Mouse (Mus musculus) hindbrain, embryonic 16.5 days (tissue): ENCODE data around the gene Olfr1239. TPM values are rescaled to one million over a fixed set of nuclear protein-coding genes. Genes with fewer than 3 reads are reported as not detected.

Experiments used
- ATAC-seq: fragments of 200-750 bp; cut with Nextera tagmentation; 2 replicates; pipeline ENCODE4 v1.8.0; 2017; ENCODE audit warnings: moderate TSS enrichment, moderate library complexity
- H3K27ac ChIP-seq: fragments of 300-500 bp; sonication (generic); 2 replicates; pipeline ENCODE4 v1.5.1; 2014; ENCODE audit warnings: low read depth, mild to moderate bottlenecking, control low read depth, low read length, moderate library complexity
- H3K27me3 ChIP-seq: fragments of 300-500 bp; sonication (generic); replicated peaks from 2 replicates; pipeline ENCODE4 v1.6.1; 2014; ENCODE audit warnings: low read length; ENCODE audit not compliant: control insufficient read depth, insufficient read depth
- H3K36me3 ChIP-seq: fragments of 300-500 bp; sonication (generic); 2 replicates; pipeline ENCODE4 v1.6.1; 2014; ENCODE audit warnings: mild to moderate bottlenecking, low read length, moderate library complexity, mixed read lengths; ENCODE audit not compliant: control insufficient read depth, insufficient read depth
- H3K4me1 ChIP-seq: fragments of 300-500 bp; sonication (generic); 2 replicates; pipeline ENCODE4 v1.6.1; 2014; ENCODE audit warnings: low read depth, low read length; ENCODE audit not compliant: control insufficient read depth, insufficient read depth
- H3K4me2 ChIP-seq: fragments of 300-500 bp; sonication (generic); 2 replicates; pipeline ENCODE4 v1.6.1; 2014; ENCODE audit warnings: mild to moderate bottlenecking, low read length, control low read depth, moderate library complexity
- H3K4me3 ChIP-seq: fragments of 300-500 bp; sonication (generic); 2 replicates; pipeline ENCODE4 v1.5.1; 2014; ENCODE audit warnings: mild to moderate bottlenecking, low read length, control low read depth, moderate library complexity
- H3K9ac ChIP-seq: fragments of 300-500 bp; sonication (generic); 2 replicates; pipeline ENCODE4 v1.6.1; 2014; ENCODE audit warnings: low read depth, mild to moderate bottlenecking, control low read depth, low read length, moderate library complexity
- H3K9me3 ChIP-seq: fragments of 300-500 bp; sonication (generic); 2 replicates; pipeline ENCODE4 v1.6.1; 2014; ENCODE audit warnings: mild to moderate bottlenecking, low read length, moderate library complexity; ENCODE audit not compliant: control insufficient read depth
- WGBS: fragments of 180-500 bp; shearing (Covaris S2); extraction: QIAGEN DNeasy Blood & Tissue Kit; methylation state at CpG from one replicate; pipeline ENCODE4 v1.1.7; 2014; 5-methylcytosine and 5-hydroxymethylcytosine counted together
- polyA plus RNA-seq: library from polyadenylated mRNA; unstranded; fragments of >200 nt; fragmentation: Nextera tagmentation; extraction: Ambion mirVana; gene quantifications from 2 replicates; pipeline ENCODE4 v1.2.1, GENCODE M21; 2015

Gene Olfr1239
- not detected in 2 replicates for polyA plus RNA-seq

- 93% methylated on average over 2 of the region's 2 CpGs for WGBS
Measured at GRCm38 (mm10) chr2:89420307-89420706, at the start of gene Olfr1239. TSS of gene Olfr1239 (minus strand) at chr2:89420407.

DNA sequence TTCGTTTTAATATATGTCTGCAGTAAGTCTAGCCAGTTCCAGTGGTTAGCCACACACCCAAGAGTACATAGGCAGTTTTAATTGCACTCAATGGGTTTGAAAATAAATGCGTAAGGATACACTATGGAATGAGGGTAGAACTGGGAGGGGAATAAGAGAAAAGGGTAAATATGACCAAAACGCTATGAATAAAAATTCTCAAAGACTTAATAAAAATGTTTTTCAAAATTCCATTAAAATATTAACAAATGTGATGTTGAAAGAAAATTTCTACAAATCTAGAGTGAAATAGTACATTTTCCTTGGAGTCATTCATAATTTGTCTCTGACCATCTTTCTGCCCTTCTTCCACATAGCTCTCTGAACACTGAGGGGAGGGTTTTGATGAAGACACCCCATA lies 22.7 kb upstream of the Olfr1239 start, which contains the start of gene Olfr1240:
TSS of gene Olfr1240 (minus strand) at position 101 of the 400 bp plus-strand sequence.
- Histone ChIP-seq H3K27me3 (no peaks in the 10 kb centered on the region), H3K9me3 (no peaks in the 10 kb centered on the region), H3K4me1 (no peaks in the 10 kb centered on the region), H3K36me3 (no peaks in the 10 kb centered on the region), H3K9ac (no peak within 1 kb of the TSS), H3K27ac (no peak within 1 kb of the TSS), H3K4me2 (no peak within 1 kb of the TSS), H3K4me3 (no peak within 1 kb of the TSS)
- WGBS: 86% methylated on average over 3 of the region's 3 CpGs
- no peak for ATAC-seq

More at GRCm38 (mm10) chr2:89420307-89420706, at the start of gene Olfr1239:
- Histone ChIP-seq H3K36me3 (no peaks in the 10 kb centered on the region), H3K4me2 (no peak within 1 kb of the TSS), H3K27me3 (no peaks in the 10 kb centered on the region), H3K4me3 (no peak within 1 kb of the TSS), H3K27ac (no peak within 1 kb of the TSS), H3K9ac (no peak within 1 kb of the TSS), H3K4me1 (no peaks in the 10 kb centered on the region), H3K9me3 (no peaks in the 10 kb centered on the region)
- no peak for ATAC-seq

DNA sequence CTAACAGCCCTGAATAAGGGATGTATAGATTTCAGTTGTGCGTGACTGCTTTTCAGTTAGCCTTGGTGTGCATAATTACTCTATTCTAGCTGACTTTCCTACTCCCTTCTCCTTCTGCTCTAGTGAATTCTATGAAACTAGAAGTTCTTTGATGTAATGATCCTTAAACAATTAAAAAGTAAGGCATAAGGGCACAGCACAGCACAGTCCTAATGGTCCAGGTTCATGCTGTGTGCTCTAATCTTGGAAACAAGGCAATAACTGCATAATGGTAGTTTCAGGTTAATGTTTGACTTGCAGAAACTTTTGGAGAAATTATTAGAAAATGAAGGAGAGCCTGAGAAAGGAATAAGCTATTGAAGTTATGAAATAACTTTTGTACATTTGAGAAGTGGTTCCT lies 5.7 kb downstream of the Olfr1239 start:
- 94% methylated on average over 1 of the region's 1 CpGs for WGBS
- Histone ChIP-seq H3K4me1 (no peaks in the 10 kb centered on the region), H3K36me3 (no peaks in the 10 kb centered on the region), H3K4me2 (no peak overlapping the region), H3K9ac (no peak overlapping the region), H3K9me3 (no peaks in the 10 kb centered on the region), H3K4me3 (no peak overlapping the region), H3K27me3 (no peaks in the 10 kb centered on the region), H3K27ac (no peak overlapping the region)
- ATAC-seq: no peak

DNA sequence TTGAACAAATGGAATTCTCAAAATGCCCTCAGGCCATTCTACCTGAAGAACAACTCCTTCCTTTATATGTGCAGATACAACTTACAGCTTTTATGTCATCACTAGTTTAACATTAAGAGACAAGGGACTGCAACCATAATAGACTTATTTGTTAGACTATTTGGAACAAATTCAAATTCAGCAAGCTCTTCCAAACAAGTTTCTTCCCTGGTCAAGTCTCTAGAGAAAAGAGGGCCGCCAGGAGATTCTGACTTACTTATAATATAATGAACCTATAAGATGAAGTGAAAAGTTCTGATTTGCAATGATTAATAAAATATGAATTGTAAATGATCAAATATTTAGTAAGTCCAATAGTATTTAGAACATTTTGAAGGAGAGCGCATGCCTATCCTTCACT lies 10.6 kb downstream of the Olfr1239 start, which contains the start of gene Olfr1238:
TSS of gene Olfr1238 (minus strand) at position 101 of the 400 bp plus-strand sequence.
- H3K36me3 ChIP-seq: no peaks in the 10 kb centered on the region
- H3K9ac ChIP-seq: no peak within 1 kb of the TSS
- H3K9me3 ChIP-seq: no peaks in the 10 kb centered on the region
- no peak for ATAC-seq
- H3K27me3 ChIP-seq: no peaks in the 10 kb centered on the region
- no peak within 1 kb of the TSS for H3K4me2 ChIP-seq
- no peak within 1 kb of the TSS for H3K27ac ChIP-seq
- no peak within 1 kb of the TSS for H3K4me3 ChIP-seq
- WGBS: 91% methylated on average over 2 of the region's 2 CpGs
- H3K4me1 ChIP-seq: no peaks in the 10 kb centered on the region

GRCm38 (mm10) chr2:89400882-89401281 lies 19.3 kb downstream of the Olfr1239 start:
- 96% methylated on average over 1 of the region's 1 CpGs for WGBS
- H3K4me3 ChIP-seq: no peak overlapping the region
- no peaks in the 10 kb centered on the region for H3K27me3 ChIP-seq
- no peaks in the 10 kb centered on the region for H3K4me1 ChIP-seq
- no peaks in the 10 kb centered on the region for H3K36me3 ChIP-seq
- no peak for ATAC-seq
- no peaks in the 10 kb centered on the region for H3K9me3 ChIP-seq
- no peak overlapping the region for H3K4me2 ChIP-seq
- no peak overlapping the region for H3K27ac ChIP-seq
- no peak overlapping the region for H3K9ac ChIP-seq

Other genes with a start within 250 kb of the Olfr1239 start
- gene Olfr1225, start 245.7 kb downstream of the Olfr1239 start, polyA plus RNA-seq: not detected in 2 replicates
- not detected in 2 replicates for gene Olfr1226, start 220.4 kb downstream of the Olfr1239 start, polyA plus RNA-seq
- gene Olfr1228, start 166.3 kb downstream of the Olfr1239 start, polyA plus RNA-seq: not detected in 2 replicates
- not detected in 2 replicates for gene Olfr1229, start 132.4 kb downstream of the Olfr1239 start, polyA plus RNA-seq
- gene Olfr1230, start 123.1 kb downstream of the Olfr1239 start, polyA plus RNA-seq: not detected in 2 replicates
- gene Olfr1231, start 113.3 kb downstream of the Olfr1239 start, polyA plus RNA-seq: not detected in 2 replicates
- not detected in 2 replicates for gene Olfr1232, start 90.7 kb downstream of the Olfr1239 start, polyA plus RNA-seq
- gene Olfr1233, start 78.0 kb downstream of the Olfr1239 start, polyA plus RNA-seq: not detected in 2 replicates
- not detected in 2 replicates for gene Olfr1234, start 55.5 kb downstream of the Olfr1239 start, polyA plus RNA-seq
- gene Olfr1238, start 10.7 kb downstream of the Olfr1239 start, polyA plus RNA-seq: not detected in 2 replicates
- gene Olfr1240, start 22.6 kb upstream of the Olfr1239 start, polyA plus RNA-seq: not detected in 2 replicates
- gene Olfr1241, start 66.7 kb upstream of the Olfr1239 start, polyA plus RNA-seq: not detected in 2 replicates
- gene Olfr1242, start 77.9 kb upstream of the Olfr1239 start, polyA plus RNA-seq: not detected in 2 replicates
- not detected in 2 replicates for gene Olfr1243, start 111.1 kb upstream of the Olfr1239 start, polyA plus RNA-seq
- gene Olfr1245, start 158.0 kb upstream of the Olfr1239 start, polyA plus RNA-seq: not detected in 2 replicates
- gene Olfr1246, start 172.8 kb upstream of the Olfr1239 start, polyA plus RNA-seq: not detected in 2 replicates
- gene Olfr1247, start 193.7 kb upstream of the Olfr1239 start, polyA plus RNA-seq: not detected in 2 replicates
- gene Olfr1248, start 197.8 kb upstream of the Olfr1239 start, polyA plus RNA-seq: not detected in 2 replicates
- not detected in 2 replicates for gene Olfr1249, start 214.6 kb upstream of the Olfr1239 start, polyA plus RNA-seq
- gene Olfr1250, start 241.1 kb upstream of the Olfr1239 start, polyA plus RNA-seq: not detected in 2 replicates